Mouse (Mus musculus) frontal cortex, adult 2 months (tissue): ENCODE measurements around the gene Idi1. TPM values are rescaled to one million over a fixed set of nuclear protein-coding genes. Genes with fewer than 3 reads are reported as not detected.
"Not testable (repeated sequence)": the region's sequence is repeated elsewhere in the genome, so short reads cannot be mapped to it uniquely, and the experiment has no call there.

Source experiments
- DNase-seq, 2 experiments: peaks; one replicate each; pipeline ENCODE4 v3.0.0; 2022; ENCODE audit warnings: low spot score in 1 of 2; ENCODE audit errors: extremely low spot score in 1 of 2
- polyA plus RNA-seq: library from polyadenylated mRNA; depleted of rRNA; stranded (reverse); fragments of >200 nt; gene quantifications from 2 replicates; pipeline ENCODE4 v1.2.3, GENCODE M21; 2012; rRNA removed

The Idi1 gene
- polyA plus RNA-seq, 1 experiment: 37.7 TPM

GRCm38 (mm10) chr13:8883870-8884269 lies 1.4 kb upstream of the Idi1 start:
- not testable (repeated sequence) for DNase-seq

- DNase-seq: no peak
Observed at GRCm38 (mm10) chr13:8886185-8886560, 872 bp downstream of the Idi1 start.

- DNase-seq: peak in 1 of 2 experiments; percentile 27
Observed at GRCm38 (mm10) chr13:8888603-8889002, 3.3 kb downstream of the Idi1 start.

- not testable (repeated sequence) for DNase-seq
Observed at GRCm38 (mm10) chr13:8905986-8906385, 20.7 kb downstream of the Idi1 start.

- DNase-seq: not testable (repeated sequence)
Observed at GRCm38 (mm10) chr13:8913890-8914289, 28.6 kb downstream of the Idi1 start.

- no peak for DNase-seq
Observed at GRCm38 (mm10) chr13:8933499-8933898, 48.2 kb downstream of the Idi1 start.

DNA sequence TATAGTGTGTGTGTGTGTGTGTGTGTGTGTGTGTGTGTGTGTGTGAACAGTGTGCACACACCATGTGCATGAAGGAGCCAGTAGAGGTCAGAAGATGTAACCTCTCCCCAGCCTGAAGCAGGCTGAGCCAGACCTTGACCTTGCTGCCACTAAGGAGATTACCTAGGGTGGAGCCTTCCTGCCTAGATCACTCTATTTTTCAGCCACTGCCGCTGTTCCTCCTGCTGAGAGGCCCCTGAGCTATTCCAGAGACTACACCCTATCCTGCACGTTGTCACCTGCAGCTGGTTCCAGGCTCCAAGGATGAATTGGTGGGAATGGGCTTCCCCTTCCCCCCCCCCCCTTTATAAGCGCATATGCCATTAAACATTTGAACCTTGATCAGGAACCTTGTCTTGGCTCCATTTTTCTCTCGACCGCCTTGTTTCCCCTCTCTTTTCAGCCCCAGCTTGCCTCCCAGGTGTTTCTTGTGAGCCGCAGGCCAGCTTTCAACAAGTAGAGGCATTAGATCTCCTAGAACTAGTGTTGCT lies 52.4 kb downstream of the Idi1 start:
- not testable (repeated sequence) for DNase-seq

- DNase-seq: not testable (repeated sequence)
Observed at GRCm38 (mm10) chr13:8941110-8941509, 55.8 kb downstream of the Idi1 start.

GRCm38 (mm10) chr13:8941701-8942100 lies 56.4 kb downstream of the Idi1 start:
- DNase-seq: not testable (repeated sequence)

Other genes with a start within 250 kb of the Idi1 start
- gene Wdr37, start 13.6 kb upstream of the Idi1 start, polyA plus RNA-seq: 40.2 and 41.2 TPM in 2 replicates
- gene Gm9745, start 62.7 kb downstream of the Idi1 start, polyA plus RNA-seq: 0.12 TPM in 1 of 2 replicates, not detected in the other
- gene Idi2, start 67.4 kb downstream of the Idi1 start, polyA plus RNA-seq: 0.04 TPM in 1 of 2 replicates, not detected in the other
- 21.5 and 23.4 TPM in 2 replicates for gene Gtpbp4, start 110.6 kb downstream of the Idi1 start, polyA plus RNA-seq
- 31.7 and 34.2 TPM in 2 replicates for gene Larp4b, start 208.4 kb downstream of the Idi1 start, polyA plus RNA-seq